Mouse (Mus musculus) neural tube, embryonic 14.5 days (tissue): ENCODE results near the gene Nup188. TPM values are rescaled to one million over a fixed set of nuclear protein-coding genes. Genes with fewer than 3 reads are reported as not detected.

ENCODE experiments used
- ATAC-seq: fragments of 200-750 bp; cut with Nextera tagmentation; 2 replicates; pipeline ENCODE4 v1.8.0; 2017; ENCODE audit warnings: low read depth, mild to moderate bottlenecking, moderate TSS enrichment, moderate library complexity
- H3K27ac ChIP-seq: fragments of 300-500 bp; sonication (generic); 2 replicates; pipeline ENCODE4 v1.5.1; 2014; ENCODE audit warnings: low read depth, mild to moderate bottlenecking, control low read depth, low read length, moderate library complexity, mixed read lengths
- H3K27me3 ChIP-seq: fragments of 300-500 bp; sonication (generic); 2 replicates; pipeline ENCODE4 v1.6.1; 2014; ENCODE audit warnings: low read length; ENCODE audit not compliant: control insufficient read depth, insufficient read depth
- H3K36me3 ChIP-seq: fragments of 300-500 bp; sonication (generic); 2 replicates; pipeline ENCODE4 v1.6.1; 2014; ENCODE audit warnings: low read length, mixed read lengths; ENCODE audit not compliant: control insufficient read depth, insufficient read depth
- H3K4me1 ChIP-seq: fragments of 300-500 bp; sonication (generic); 2 replicates; pipeline ENCODE4 v1.6.1; 2014; ENCODE audit warnings: low read length; ENCODE audit not compliant: control insufficient read depth, insufficient read depth
- H3K4me2 ChIP-seq: fragments of 300-500 bp; sonication (generic); 2 replicates; pipeline ENCODE4 v1.6.1; 2014; ENCODE audit warnings: mild to moderate bottlenecking, low read depth, low read length, control low read depth
- H3K4me3 ChIP-seq: fragments of 300-500 bp; sonication (generic); 2 replicates; pipeline ENCODE4 v1.5.1; 2014; ENCODE audit warnings: low read depth, low read length, control low read depth, mixed read lengths
- H3K9ac ChIP-seq: fragments of 300-500 bp; sonication (generic); replicated peaks from 2 replicates; pipeline ENCODE4 v1.6.1; 2014; ENCODE audit warnings: low read depth, mild to moderate bottlenecking, control low read depth, low read length, mixed read lengths
- H3K9me3 ChIP-seq: fragments of 300-500 bp; sonication (generic); 2 replicates; pipeline ENCODE4 v1.6.1; 2016; ENCODE audit warnings: low read length; ENCODE audit not compliant: control insufficient read depth
- WGBS: fragments of 180-500 bp; shearing (Covaris S2); extraction: QIAGEN DNeasy Blood & Tissue Kit; methylation state at CpG from one replicate; pipeline ENCODE4 v1.1.7; 2014; 5-methylcytosine and 5-hydroxymethylcytosine counted together
- polyA plus RNA-seq: library from polyadenylated mRNA; unstranded; fragments of >200 nt; fragmentation: Nextera tagmentation; extraction: Ambion mirVana; gene quantifications from 2 replicates; pipeline ENCODE4 v1.2.1, GENCODE M21; 2014

Nup188 gene
- polyA plus RNA-seq, 1 experiment from 2014 or later: 25.3 TPM

GRCm38 (mm10) chr2:30255631-30256395 is 30.4 kb upstream of the Nup188 start:
- Histone ChIP-seq H3K4me1 (no peaks in the 10 kb centered on the region), H3K9ac (no peak overlapping the region), H3K4me3 (no peak overlapping the region), H3K27me3 (no peaks in the 10 kb centered on the region), H3K9me3 (no peaks in the 10 kb centered on the region), H3K36me3 (peaks cover 46% of the 10 kb centered on the region), H3K4me2 (no peak overlapping the region), H3K27ac (no peak overlapping the region)
- ATAC-seq: no peak
- WGBS: 97% methylated on average over 42 of the region's 42 CpGs

- no peaks in the 10 kb centered on the region for H3K9me3 ChIP-seq
- H3K9ac ChIP-seq: no peak overlapping the region
- no peak overlapping the region for H3K4me2 ChIP-seq
- H3K4me3 ChIP-seq: no peak overlapping the region
- ATAC-seq: no peak
- 98% methylated on average over 30 of the region's 30 CpGs for WGBS
- no peak overlapping the region for H3K27ac ChIP-seq
- H3K4me1 ChIP-seq: no peaks in the 10 kb centered on the region
- H3K36me3 ChIP-seq: peaks cover 47% of the 10 kb centered on the region
- H3K27me3 ChIP-seq: no peaks in the 10 kb centered on the region
Observed at GRCm38 (mm10) chr2:30256616-30257350, 29.4 kb upstream of the Nup188 start.

GRCm38 (mm10) chr2:30257699-30258460 is 28.3 kb upstream of the Nup188 start:
- Histone ChIP-seq H3K9ac (no peak overlapping the region), H3K27me3 (no peaks in the 10 kb centered on the region), H3K4me3 (no peak overlapping the region), H3K4me2 (no peak overlapping the region), H3K27ac (no peak overlapping the region), H3K36me3 (peaks cover 51% of the 10 kb centered on the region), H3K4me1 (no peaks in the 10 kb centered on the region), H3K9me3 (no peaks in the 10 kb centered on the region)
- 94% methylated on average over 7 of the region's 7 CpGs for WGBS
- ATAC-seq: no peak

DNA sequence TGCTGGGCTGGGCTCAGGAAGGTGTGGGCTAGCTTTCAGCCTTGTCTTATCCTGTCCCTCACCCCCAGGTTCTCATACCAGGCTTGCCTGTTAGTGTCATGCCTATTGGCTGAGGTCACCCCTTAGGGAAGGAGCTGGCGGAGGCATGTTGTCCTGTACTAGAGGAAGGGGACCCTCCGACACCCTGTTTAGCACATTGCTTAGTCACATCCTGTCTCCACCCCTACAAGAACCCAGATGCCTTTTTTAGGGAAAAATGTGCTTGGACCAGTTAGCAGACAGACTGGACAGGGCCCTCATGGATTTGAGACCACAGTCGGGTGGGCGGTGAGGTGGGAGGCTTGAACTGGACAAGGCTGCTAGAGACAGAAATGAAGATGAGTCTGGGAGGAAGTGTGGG is 27.6 kb upstream of the Nup188 start:
- H3K9ac ChIP-seq: no peak overlapping the region
- H3K27me3 ChIP-seq: no peaks in the 10 kb centered on the region
- H3K27ac ChIP-seq: no peak overlapping the region
- H3K4me3 ChIP-seq: no peak overlapping the region
- H3K4me1 ChIP-seq: 0 out of 2 replicates have a peak, but pooled peaks cover 3% of the 10 kb centered on the region
- no peak for ATAC-seq
- H3K9me3 ChIP-seq: no peaks in the 10 kb centered on the region
- 97% methylated on average over 4 of the region's 4 CpGs for WGBS
- peaks cover 57% of the 10 kb centered on the region for H3K36me3 ChIP-seq
- no peak overlapping the region for H3K4me2 ChIP-seq

DNA sequence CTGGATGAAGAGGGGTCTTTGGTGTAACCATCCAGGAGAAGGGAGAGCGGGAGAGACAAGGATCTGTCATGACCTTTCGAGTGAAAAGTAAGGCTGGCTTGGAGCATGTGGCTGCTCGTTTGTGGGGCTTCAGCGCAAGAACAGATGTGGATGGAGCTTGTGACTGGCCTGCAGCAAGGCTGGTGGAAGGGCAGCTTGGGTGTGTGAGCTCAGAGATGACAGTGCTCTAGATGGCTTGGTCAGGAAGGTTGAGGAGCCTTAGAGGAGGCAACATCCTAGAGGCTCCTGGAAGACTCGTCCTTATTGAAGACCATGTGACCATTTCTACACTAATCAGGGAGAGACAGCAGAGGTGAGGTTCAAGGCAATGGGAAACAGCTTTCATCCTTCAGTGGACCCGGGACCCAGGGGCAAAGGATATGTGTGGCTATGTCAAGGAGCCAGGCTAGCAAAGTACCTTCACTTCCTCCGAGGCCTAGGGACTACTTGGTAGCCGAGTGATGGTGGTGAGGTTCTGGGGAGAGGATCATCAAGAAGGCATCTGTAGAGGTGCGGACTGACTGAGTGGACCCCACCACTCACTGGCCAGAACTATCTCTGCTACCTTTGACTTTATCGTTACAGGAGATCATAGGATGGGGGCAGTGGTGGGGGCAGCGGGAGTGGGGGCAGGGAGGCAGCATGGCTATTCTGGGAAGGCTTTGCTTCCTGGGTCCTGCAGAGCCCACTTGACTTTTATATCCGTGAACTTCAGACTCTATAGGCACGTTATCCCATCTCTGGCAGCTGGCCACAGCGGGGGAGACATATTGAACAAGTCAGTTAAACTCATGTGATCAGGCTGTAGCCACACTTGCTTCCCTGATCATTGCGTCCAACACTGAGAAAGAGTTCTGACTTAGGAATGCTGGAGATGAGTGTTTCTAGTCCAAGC is 26.8 kb upstream of the Nup188 start:
- Histone ChIP-seq H3K9ac (no peak overlapping the region), H3K4me3 (no peak overlapping the region), H3K9me3 (no peaks in the 10 kb centered on the region), H3K27ac (no peak overlapping the region), H3K4me1 (0 out of 2 replicates have a peak, but pooled peaks cover 3% of the 10 kb centered on the region), H3K4me2 (no peak overlapping the region), H3K27me3 (no peaks in the 10 kb centered on the region), H3K36me3 (peaks cover 61% of the 10 kb centered on the region)
- ATAC-seq: no peak
- 91% methylated on average over 15 of the region's 15 CpGs for WGBS

DNA sequence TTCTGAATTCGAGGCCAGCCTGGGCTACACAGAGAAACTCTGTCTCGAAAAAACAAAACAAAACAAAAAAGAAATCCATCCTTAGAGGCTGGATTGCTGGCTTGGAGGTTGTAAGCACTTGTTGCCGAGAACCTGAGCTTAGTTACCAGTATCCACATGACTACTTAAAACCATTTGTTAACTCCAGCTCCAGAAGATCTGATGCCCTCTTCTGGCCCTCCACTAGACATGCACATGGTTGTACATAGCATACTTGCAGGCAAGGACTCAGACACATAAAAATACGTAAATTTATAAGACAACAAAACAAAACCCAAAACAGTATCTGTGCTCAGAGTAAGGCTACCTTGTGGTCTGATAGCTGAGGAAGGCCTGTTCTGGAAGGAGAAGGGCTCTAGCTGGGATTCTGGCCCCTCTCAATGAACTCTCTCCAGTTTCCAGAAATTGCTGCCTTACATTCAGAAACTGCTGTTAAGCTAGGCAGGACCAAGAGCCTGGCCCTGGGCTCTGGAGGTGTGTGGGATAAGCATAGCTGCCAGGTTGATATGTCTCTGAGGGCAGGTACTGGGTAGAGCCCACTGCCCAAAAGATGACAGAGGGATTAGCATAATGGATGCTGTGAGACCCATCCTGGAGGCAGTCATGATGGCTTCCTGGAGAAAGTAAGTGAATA is 25.0 kb upstream of the Nup188 start:
- Histone ChIP-seq H3K4me3 (no peak overlapping the region), H3K27ac (no peak overlapping the region)

GRCm38 (mm10) chr2:30261921-30262839 is 24.0 kb upstream of the Nup188 start:
- Histone ChIP-seq H3K9ac (no peak overlapping the region), H3K4me1 (peaks cover 6% of the 10 kb centered on the region; the same call in 1 of the 2 replicates), H3K4me3 (no peak overlapping the region), H3K27me3 (no peaks in the 10 kb centered on the region), H3K36me3 (peaks cover 38% of the 10 kb centered on the region), H3K4me2 (no peak overlapping the region), H3K27ac (no peak overlapping the region), H3K9me3 (no peaks in the 10 kb centered on the region)
- no peak for ATAC-seq
- whole genome bisulfite sequencing: 86% methylated on average over 18 of the region's 18 CpGs

More for the DNA sequence above, 25.0 kb upstream of the Nup188 start:
- Histone ChIP-seq H3K36me3 (peaks cover 48% of the 10 kb centered on the region), H3K27me3 (no peaks in the 10 kb centered on the region), H3K4me2 (no peak overlapping the region), H3K4me1 (peaks cover 6% of the 10 kb centered on the region; the same call in 1 of the 2 replicates), H3K9me3 (no peaks in the 10 kb centered on the region), H3K9ac (no peak overlapping the region)
- WGBS: 94% methylated on average over 4 of the region's 4 CpGs
- ATAC-seq: no peak
